Mouse (Mus musculus) lung, postnatal 0 days (tissue): ENCODE results near the gene Hpn. TPM values are rescaled to one million over a fixed set of nuclear protein-coding genes. Genes with fewer than 3 reads are reported as not detected.
A peak's percentile ranks its signal among the peaks of the same experiment; 100 is the strongest.

ENCODE experiments used
- ATAC-seq: fragments of 200-750 bp; cut with Nextera tagmentation; 2 replicates; pipeline ENCODE4 v1.8.0; 2017; ENCODE audit warnings: moderate library complexity
- DNase-seq: peaks from one replicate; pipeline ENCODE4 v3.0.0-alpha.2; 2016; ENCODE audit warnings: low spot score
- H3K27ac ChIP-seq: fragments of 300-500 bp; sonication (generic); 2 replicates; pipeline ENCODE4 v1.5.1; 2014; ENCODE audit warnings: antibody characterized with exemption, mild to moderate bottlenecking, low read length, mixed read lengths
- H3K27me3 ChIP-seq: fragments of 300-500 bp; sonication (generic); replicated peaks from 2 replicates; pipeline ENCODE4 v1.6.1; 2014; ENCODE audit warnings: low read length, mixed read lengths; ENCODE audit not compliant: insufficient read depth
- H3K36me3 ChIP-seq: fragments of 300-500 bp; sonication (generic); 2 replicates; pipeline ENCODE4 v1.6.1; 2014; ENCODE audit warnings: low read length, mixed read lengths; ENCODE audit not compliant: insufficient read depth
- H3K4me1 ChIP-seq: fragments of 300-500 bp; sonication (generic); 2 replicates; pipeline ENCODE4 v1.6.1; 2014; ENCODE audit warnings: antibody characterized with exemption, low read depth, low read length, mixed read lengths; ENCODE audit not compliant: insufficient read depth
- H3K4me2 ChIP-seq: fragments of 300-500 bp; sonication (generic); replicated peaks from 2 replicates; pipeline ENCODE4 v1.6.1; 2014; ENCODE audit warnings: low read depth, mild to moderate bottlenecking, low read length, moderate library complexity, mixed read lengths
- H3K4me3 ChIP-seq: fragments of 300-500 bp; sonication (generic); 2 replicates; pipeline ENCODE4 v1.5.1; 2014; ENCODE audit warnings: low read depth, low read length
- H3K9ac ChIP-seq: fragments of 300-500 bp; sonication (generic); replicated peaks from 2 replicates; pipeline ENCODE4 v1.6.1; 2014; ENCODE audit warnings: low read depth, mild to moderate bottlenecking
- H3K9me3 ChIP-seq: fragments of 300-500 bp; sonication (generic); 2 replicates; pipeline ENCODE4 v1.6.1; 2016; ENCODE audit warnings: low read length, mixed read lengths
- CTCF ChIP-seq: IDR thresholded peaks from 2 replicates; pipeline ENCODE4 v1.5.1; 2016; ENCODE audit warnings: antibody characterized with exemption, mild to moderate bottlenecking
- EP300 ChIP-seq: IDR thresholded peaks from 2 replicates; pipeline ENCODE4 v1.6.1; 2016; ENCODE audit warnings: antibody characterized with exemption, mild to moderate bottlenecking, control low read depth
- WGBS: fragments of 180-500 bp; shearing (Covaris S2); extraction: QIAGEN DNeasy Blood & Tissue Kit; methylation state at CpG from one replicate; pipeline ENCODE4 v1.1.7; 2014; 5-methylcytosine and 5-hydroxymethylcytosine counted together
- polyA plus RNA-seq: library from polyadenylated mRNA; unstranded; fragments of >200 nt; fragmentation: Nextera tagmentation; extraction: Ambion mirVana; gene quantifications from 2 replicates; pipeline ENCODE4 v1.2.1, GENCODE M21; 2015

Gene Hpn
- polyA plus RNA-seq, 1 experiment from 2014 or later: 20.5 TPM

- Histone ChIP-seq H3K4me1 (no peaks in the 10 kb centered on the region), H3K4me2 (no peak overlapping the region), H3K9ac (no peak overlapping the region), H3K27me3 (no peaks in the 10 kb centered on the region), H3K4me3 (no peak overlapping the region), H3K9me3 (no peaks in the 10 kb centered on the region), H3K36me3 (no peaks in the 10 kb centered on the region), H3K27ac (no peak overlapping the region)
- 90% methylated on average over 7 of the region's 7 CpGs for WGBS
- TF ChIP-seq EP300: no peak
- TF ChIP-seq CTCF: no peak
- DNase-seq (no peak), ATAC-seq (no peak)
These were observed 54.5 kb downstream of the Hpn start for GRCm38 (mm10) chr7:31060621-31061010.

- H3K4me2 ChIP-seq: no peak overlapping the region
- no peaks in the 10 kb centered on the region for H3K27me3 ChIP-seq
- WGBS: 73% methylated on average over 11 of the region's 11 CpGs
- no peaks in the 10 kb centered on the region for H3K9me3 ChIP-seq
- H3K9ac ChIP-seq: no peak overlapping the region
- H3K4me1 ChIP-seq: no peaks in the 10 kb centered on the region
- TF ChIP-seq CTCF (no peak), EP300 (no peak)
- H3K4me3 ChIP-seq: no peak overlapping the region
- no peak overlapping the region for H3K27ac ChIP-seq
- ATAC-seq: no peak
- no peaks in the 10 kb centered on the region for H3K36me3 ChIP-seq
- DNase-seq: no peak
These were observed 55.0 kb downstream of the Hpn start for GRCm38 (mm10) chr7:31059919-31060620.

DNA sequence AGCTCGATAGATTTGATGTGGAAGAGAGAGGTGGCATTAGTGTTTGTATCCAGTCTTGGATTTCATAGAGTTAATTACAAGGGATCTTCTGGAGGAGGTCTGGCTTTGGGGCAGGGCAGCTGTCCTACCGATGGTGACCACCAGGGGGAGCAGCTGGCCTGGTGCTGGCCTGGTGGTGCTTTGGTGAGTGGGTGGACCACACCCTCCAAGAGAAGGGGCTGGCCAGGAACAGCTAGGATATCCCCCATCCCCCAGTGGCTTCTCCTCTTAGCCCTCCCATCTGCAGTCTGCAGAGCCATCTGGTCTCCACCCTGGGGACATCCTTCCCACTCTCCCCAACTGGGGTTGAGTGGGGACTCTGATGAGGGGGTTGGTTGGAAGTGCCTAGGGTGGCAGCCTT is 56.0 kb downstream of the Hpn start, which contains the start of gene Lgi4:
Gene Lgi4 (plus strand): TSS at position 235 of the 400 bp plus-strand sequence.
- H3K4me2 ChIP-seq: no peak within 1 kb of the TSS
- no peak within 1 kb of the TSS for H3K4me3 ChIP-seq
- peak; percentile 82 for DNase-seq
- no peaks in the 10 kb centered on the region for H3K27me3 ChIP-seq
- peak; percentile 99 for TF ChIP-seq CTCF
- no peak for TF ChIP-seq EP300
- no peaks in the 10 kb centered on the region for H3K9me3 ChIP-seq
- ATAC-seq: peak; percentile 55
- no peaks in the 10 kb centered on the region for H3K4me1 ChIP-seq
- no peak within 1 kb of the TSS for H3K27ac ChIP-seq
- H3K36me3 ChIP-seq: no peaks in the 10 kb centered on the region
- no peak within 1 kb of the TSS for H3K9ac ChIP-seq
- 6% methylated on average over 2 of the region's 2 CpGs for WGBS

DNA sequence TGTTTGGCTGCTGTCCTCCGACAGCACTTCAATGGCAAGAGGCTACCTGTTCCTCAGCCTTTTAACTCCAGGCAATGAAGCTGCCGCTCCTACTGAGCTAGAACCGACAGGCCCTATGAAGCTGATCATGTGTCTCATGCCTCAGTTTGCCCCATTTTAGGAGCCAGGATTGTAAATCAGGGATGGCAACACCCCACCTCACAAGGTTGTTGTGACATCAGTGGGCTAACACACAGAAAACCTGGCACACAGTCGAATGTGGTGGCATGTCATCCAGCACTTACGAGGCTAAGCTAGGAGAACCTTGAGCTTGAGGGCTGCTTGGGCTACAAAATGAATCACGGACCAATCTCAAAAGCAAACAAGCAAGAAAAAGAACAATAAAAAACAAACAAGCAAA is 56.9 kb downstream of the Hpn start:
- H3K9me3 ChIP-seq: no peaks in the 10 kb centered on the region
- TF ChIP-seq EP300: no peak
- no peak for TF ChIP-seq CTCF
- H3K9ac ChIP-seq: no peak overlapping the region
- ATAC-seq: no peak
- WGBS: 82% methylated on average over 6 of the region's 6 CpGs
- H3K27ac ChIP-seq: no peak overlapping the region
- no peaks in the 10 kb centered on the region; the same call in 1 of the 2 replicates for H3K27me3 ChIP-seq
- no peak for DNase-seq
- H3K4me3 ChIP-seq: no peak overlapping the region
- H3K4me1 ChIP-seq: no peaks in the 10 kb centered on the region
- no peak overlapping the region for H3K4me2 ChIP-seq
- H3K36me3 ChIP-seq: no peaks in the 10 kb centered on the region

DNA sequence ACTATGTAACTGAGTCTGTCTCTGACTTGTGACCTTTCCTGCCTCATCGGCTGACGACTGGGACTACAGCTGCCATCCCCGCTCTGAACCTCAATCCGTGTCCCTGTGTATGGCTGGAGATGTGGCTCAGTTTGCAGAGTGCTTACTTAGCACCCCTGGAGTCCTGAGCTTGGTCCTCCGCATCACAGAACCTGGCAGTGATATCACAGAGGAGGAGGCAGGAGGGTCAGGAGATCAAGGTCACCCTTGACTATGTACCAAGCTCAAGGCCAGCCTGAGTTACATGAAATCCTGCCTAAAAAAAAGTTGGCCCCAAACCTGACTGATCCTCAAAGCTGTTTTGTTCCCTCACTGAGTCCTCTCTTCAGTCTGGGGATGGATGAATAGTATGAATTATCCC is 57.4 kb downstream of the Hpn start:
- H3K4me2 ChIP-seq: no peak overlapping the region
- H3K4me3 ChIP-seq: no peak overlapping the region
- H3K27me3 ChIP-seq: peaks cover 4% of the 10 kb centered on the region
- H3K9me3 ChIP-seq: no peaks in the 10 kb centered on the region
- no peaks in the 10 kb centered on the region for H3K4me1 ChIP-seq
- H3K27ac ChIP-seq: no peak overlapping the region
- DNase-seq (no peak), ATAC-seq (no peak)
- no peak for TF ChIP-seq CTCF
- no peak for TF ChIP-seq EP300
- WGBS: 67% methylated on average over 5 of the region's 5 CpGs
- no peak overlapping the region for H3K9ac ChIP-seq
- H3K36me3 ChIP-seq: no peaks in the 10 kb centered on the region

DNA sequence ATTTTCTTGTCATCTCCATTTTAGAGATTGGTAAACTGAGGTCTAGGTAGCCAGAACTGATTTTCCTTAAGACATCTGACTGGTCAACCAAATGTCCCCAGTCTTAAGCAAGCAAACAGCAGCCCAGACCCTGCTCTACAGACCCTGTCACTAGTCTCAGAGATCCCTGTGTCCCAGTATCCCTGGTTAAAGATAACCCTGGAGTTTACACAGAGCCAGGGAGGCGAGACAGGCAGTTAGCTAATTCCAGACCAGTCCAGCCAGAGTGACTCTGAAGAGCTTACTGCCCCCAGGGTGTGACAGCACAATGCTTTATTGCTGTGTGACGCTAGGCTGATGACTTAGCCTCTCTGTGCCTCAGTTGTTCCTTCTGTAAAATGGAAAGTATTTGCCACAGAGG is 58.0 kb downstream of the Hpn start, which contains the start of gene Fxyd1:
Gene Fxyd1 (minus strand): TSS at position 129 of the 400 bp plus-strand sequence.
- Histone ChIP-seq H3K4me3 (no peak within 1 kb of the TSS), H3K9ac (no peak within 1 kb of the TSS), H3K27ac (no peak within 1 kb of the TSS; the same call in 1 of the 2 replicates), H3K4me1 (0 out of 2 replicates have a peak, but pooled peaks cover 3% of the 10 kb centered on the region), H3K27me3 (peaks cover 10% of the 10 kb centered on the region), H3K4me2 (no peak within 1 kb of the TSS), H3K9me3 (no peaks in the 10 kb centered on the region), H3K36me3 (no peaks in the 10 kb centered on the region)
- DNase-seq (no peak), ATAC-seq (no peak)
- TF ChIP-seq CTCF (no peak), EP300 (no peak)
- WGBS: 69% methylated on average over 2 of the region's 2 CpGs
